Mouse (Mus musculus) left cerebral cortex, postnatal 4 days (tissue): ENCODE data around the gene Slc26a9. TPM values are rescaled to one million over a fixed set of nuclear protein-coding genes. Genes with fewer than 3 reads are reported as not detected.

Experiments
- DNase-seq: peaks from one replicate; pipeline ENCODE4 v3.0.0-alpha.2; 2022
- intact Hi-C: fragments of 180-260 bp; cut with DNase I; formaldehyde crosslinking; loops from one replicate; pipeline ENCODE4 v1.15.1; 2025
- total RNA-seq, 2 experiments: library from RNA; stranded (reverse); gene quantifications; 2 replicates each; pipeline ENCODE4 v1.2.3; 2021

Gene Slc26a9
- under 1 TPM; 0.16 to 0.52 TPM for total RNA-seq

- no peak for DNase-seq
- intact Hi-C loops = no loop called here
Measured at GRCm38 (mm10) chr1:131743868-131744464, at the start of gene Slc26a9. TSS of gene Slc26a9 (plus strand) at chr1:131744022.

GRCm38 (mm10) chr1:131695308-131695707 lies 48.5 kb upstream of the Slc26a9 start:
- intact Hi-C loops = no loop called here

GRCm38 (mm10) chr1:131696325-131696724 lies 47.5 kb upstream of the Slc26a9 start:
- no peak for DNase-seq
- intact Hi-C loops = no loop called here

More at GRCm38 (mm10) chr1:131695308-131695707, 48.5 kb upstream of the Slc26a9 start:
- no peak for DNase-seq

GRCm38 (mm10) chr1:131698770-131699169 lies 45.1 kb upstream of the Slc26a9 start:
- intact Hi-C loops = no loop called here
- DNase-seq = no peak

- DNase-seq = no peak
- intact Hi-C loops = no loop called here
Measured at GRCm38 (mm10) chr1:131699642-131700041, 44.2 kb upstream of the Slc26a9 start.

- no peak for DNase-seq
- intact Hi-C loops = no loop called here
Measured at GRCm38 (mm10) chr1:131700447-131700846, 43.4 kb upstream of the Slc26a9 start.

- intact Hi-C loops = no loop called here
- DNase-seq = no peak
Measured at GRCm38 (mm10) chr1:131701391-131701790, 42.4 kb upstream of the Slc26a9 start.

- DNase-seq = no peak
- intact Hi-C loops = no loop called here
Measured at GRCm38 (mm10) chr1:131702094-131702766, 41.6 kb upstream of the Slc26a9 start.

GRCm38 (mm10) chr1:131703482-131703881 lies 40.3 kb upstream of the Slc26a9 start:
- intact Hi-C loops = no loop called here
- DNase-seq = no peak

- intact Hi-C loops = no loop called here
- peak; percentile 71 for DNase-seq
Measured at GRCm38 (mm10) chr1:131708338-131708737, 35.5 kb upstream of the Slc26a9 start.

GRCm38 (mm10) chr1:131711518-131711917 lies 32.3 kb upstream of the Slc26a9 start:
- DNase-seq = peak; percentile 57
- intact Hi-C loops = loop anchor here (5.0 to 10.0 kb wide), 2 partner anchors 51 to 113 kb away; partner anchors contain the start of gene Slc41a1

- intact Hi-C loops = loop anchor here (5.0 to 10.0 kb wide), 2 partner anchors 50 to 112 kb away; partner anchors contain the start of gene Slc41a1
- peak; percentile 91 for DNase-seq
Measured at GRCm38 (mm10) chr1:131712386-131712785, 31.4 kb upstream of the Slc26a9 start.

GRCm38 (mm10) chr1:131714388-131715337 lies 29.2 kb upstream of the Slc26a9 start:
- DNase-seq = peak; percentile 27
- intact Hi-C loops = loop anchor here (5.0 to 10.0 kb wide), 2 partner anchors 48 to 110 kb away; partner anchors contain the start of gene Slc41a1

GRCm38 (mm10) chr1:131718952-131719694 lies 24.7 kb upstream of the Slc26a9 start:
- intact Hi-C loops = loop anchor here (10.0 kb wide), 1 partner anchor 106 kb away; the partner anchor contains the start of gene Slc41a1
- DNase-seq = no peak

GRCm38 (mm10) chr1:131721989-131722388 lies 21.8 kb upstream of the Slc26a9 start:
- peak; percentile 35 for DNase-seq
- intact Hi-C loops = no loop called here

GRCm38 (mm10) chr1:131723549-131723948 lies 20.3 kb upstream of the Slc26a9 start:
- intact Hi-C loops = no loop called here
- no peak for DNase-seq

GRCm38 (mm10) chr1:131726586-131726985 lies 17.2 kb upstream of the Slc26a9 start:
- intact Hi-C loops = no loop called here
- no peak for DNase-seq

- intact Hi-C loops = no loop called here
- no peak for DNase-seq
Measured at GRCm38 (mm10) chr1:131730639-131731437, 13.0 kb upstream of the Slc26a9 start.

GRCm38 (mm10) chr1:131733474-131734180 lies 10.2 kb upstream of the Slc26a9 start:
- intact Hi-C loops = no loop called here
- no peak for DNase-seq
